Mouse (Mus musculus): ENCODE data around the gene Jmjd8.
"Not testable (repeated sequence)": the region's sequence is repeated elsewhere in the genome, so short reads cannot be mapped to it uniquely, and the experiment has no call there.

Gene Jmjd8

GRCm38 (mm10) chr17:25828712-25829557 is at the start of gene Jmjd8:
Gene Jmjd8, plus strand, starts transcription at chr17:25828867.
- DNase-seq (ENCODE audit: low spot score in 2 of 2), result peak; percentile 73 to 75

- DNase-seq (ENCODE audit: low spot score in 2 of 2), result no peak
These were observed 47.3 kb upstream of the Jmjd8 start for GRCm38 (mm10) chr17:25781339-25781738.

GRCm38 (mm10) chr17:25783086-25783485 is 45.6 kb upstream of the Jmjd8 start:
- no peak for DNase-seq (ENCODE audit: low spot score in 2 of 2)

- no peak for DNase-seq (ENCODE audit: low spot score in 2 of 2)
These were observed 44.6 kb upstream of the Jmjd8 start for GRCm38 (mm10) chr17:25783861-25784574.

- DNase-seq (ENCODE audit: low spot score in 2 of 2), result peak; percentile 93 to 98
These were observed 43.4 kb upstream of the Jmjd8 start, which contains the start of gene Haghl for GRCm38 (mm10) chr17:25785281-25785745. Gene Haghl, minus strand, starts transcription at chr17:25785673.

- DNase-seq (ENCODE audit: low spot score in 2 of 2), result no peak
These were observed 42.4 kb upstream of the Jmjd8 start, which contains the start of gene Ccdc78 for GRCm38 (mm10) chr17:25786280-25786679. Gene Ccdc78, plus strand, starts transcription at chr17:25786580.

GRCm38 (mm10) chr17:25786781-25787504 is 41.7 kb upstream of the Jmjd8 start:
- no peak for DNase-seq (ENCODE audit: low spot score in 2 of 2)

GRCm38 (mm10) chr17:25791320-25791842 is 37.3 kb upstream of the Jmjd8 start:
- no peak for DNase-seq (ENCODE audit: low spot score in 2 of 2)

GRCm38 (mm10) chr17:25791843-25792527 is 36.7 kb upstream of the Jmjd8 start:
- DNase-seq (ENCODE audit: low spot score in 2 of 2), result peak; percentile 78 to 80

GRCm38 (mm10) chr17:25792615-25793014 is 36.1 kb upstream of the Jmjd8 start, which contains the start of gene Fam173a:
Gene Fam173a, minus strand, starts transcription at chr17:25792901.
- peak in 1 of 2 experiments; percentile 63 for DNase-seq (ENCODE audit: low spot score in 2 of 2)

GRCm38 (mm10) chr17:25794197-25794596 is 34.5 kb upstream of the Jmjd8 start:
- DNase-seq (ENCODE audit: low spot score in 2 of 2), result no peak

- no peak for DNase-seq (ENCODE audit: low spot score in 2 of 2)
These were observed 33.7 kb upstream of the Jmjd8 start for GRCm38 (mm10) chr17:25794998-25795397.

- no peak for DNase-seq (ENCODE audit: low spot score in 2 of 2)
These were observed 33.0 kb upstream of the Jmjd8 start, which contains the start of gene AC134908.4 for GRCm38 (mm10) chr17:25795609-25796092. Gene AC134908.4, minus strand, starts transcription at chr17:25795659.

- no peak for DNase-seq (ENCODE audit: low spot score in 2 of 2)
These were observed 32.4 kb upstream of the Jmjd8 start for GRCm38 (mm10) chr17:25796211-25796771.

- DNase-seq (ENCODE audit: low spot score in 2 of 2), result peak in 1 of 2 experiments; percentile 64
These were observed 31.7 kb upstream of the Jmjd8 start, which contains the start of gene Metrn for GRCm38 (mm10) chr17:25796951-25797369. Gene Metrn, minus strand, starts transcription at chr17:25797136.

- DNase-seq (ENCODE audit: low spot score in 2 of 2), result peak in 1 of 2 experiments; percentile 62
These were observed 27.6 kb upstream of the Jmjd8 start for GRCm38 (mm10) chr17:25801029-25801428.

GRCm38 (mm10) chr17:25802825-25803517 is 25.7 kb upstream of the Jmjd8 start:
- DNase-seq (ENCODE audit: low spot score in 2 of 2), result peak; percentile 62 to 63

- DNase-seq (ENCODE audit: low spot score in 2 of 2), result no peak
These were observed 22.2 kb upstream of the Jmjd8 start for GRCm38 (mm10) chr17:25806507-25806906.

- not testable (repeated sequence) for DNase-seq (ENCODE audit: low spot score in 2 of 2)
These were observed 21.2 kb upstream of the Jmjd8 start for GRCm38 (mm10) chr17:25807452-25807851.

Measured in frontal cortex, postnatal 25 days (tissue).